19 mouse cellular contexts compared by ENCODE assay signal in genomic region chr1:38181020-38181550, GRCm38 (mm10). TPM values are rescaled to one million over a fixed set of nuclear protein-coding genes. Genes with fewer than 3 reads are reported as not detected.
DNase-seq lines count a peak whose midpoint lies in the region; ATAC-seq and TF ChIP-seq lines count a peak whose summit lies in the region.
"Had no signal": no experiment of that assay in that cellular context is flagged by ENCODE, and none has a peak within 500 bp of the region (broad histone marks: within the 10 kb centered on the region; RNA-seq: fewer than 3 reads in every experiment).

No protein-coding gene starts in this region.

- no peaks in the 10 kb centered on the region for H3K27me3 ChIP-seq in hindbrain, postnatal 0 days (ENCODE audit: insufficient read depth, low read length)
- H3K27me3 ChIP-seq in hindbrain, embryonic 16.5 days (replicated peaks; ENCODE audit: control insufficient read depth, insufficient read depth, low read length): no peaks in the 10 kb centered on the region
- H3K27me3 ChIP-seq in embryonic facial prominence, embryonic 13.5 days: no peaks in the 10 kb centered on the region
- H3K27me3 ChIP-seq in stomach, postnatal 0 days (ENCODE audit: control insufficient read depth, insufficient read depth, low read length): no peaks in the 10 kb centered on the region
- no peaks in the 10 kb centered on the region for H3K27me3 ChIP-seq in intestine, embryonic 15.5 days (replicated peaks)
- H3K27me3 ChIP-seq: forebrain, embryonic 12.5 days; heart, embryonic 15.5 days had no signal

- 0 out of 2 replicates have a peak, but pooled peaks have one; percentile 6 for ATAC-seq in hindbrain, postnatal 0 days
- no peak for ATAC-seq in hindbrain, embryonic 16.5 days
- peak; percentile 54; the same call in 1 of the 2 replicates for ATAC-seq in embryonic facial prominence, embryonic 13.5 days (ENCODE audit: insufficient number of reproducible peaks, insufficient read depth, low FRiP score, low TSS enrichment, low read depth)
- ATAC-seq in stomach, postnatal 0 days (ENCODE audit: low FRiP score, low TSS enrichment): no peak; the same call in 1 of the 2 replicates
- no peak for ATAC-seq in frontal cortex, adult (ENCODE audit: low TSS enrichment)
- ATAC-seq in intestine, embryonic 15.5 days: no peak
- ATAC-seq: activated CD4-positive, CD25-positive, alpha-beta regulatory T cell, adult 4 months; forebrain, embryonic 16.5 days; intestine, postnatal 0 days had no signal

- H3K4me3 ChIP-seq in hindbrain, postnatal 0 days (ENCODE audit: low read length): no peak overlapping the region
- no peak overlapping the region for H3K4me3 ChIP-seq in hindbrain, embryonic 16.5 days (ENCODE audit: low read length)
- H3K4me3 ChIP-seq in embryonic facial prominence, embryonic 13.5 days: no peak overlapping the region
- H3K4me3 ChIP-seq in stomach, postnatal 0 days (ENCODE audit: low read depth, low read length): no peak overlapping the region
- H3K4me3 ChIP-seq in intestine, embryonic 15.5 days (replicated peaks): no peak overlapping the region
- H3K4me3 ChIP-seq: forebrain, embryonic 12.5 days; heart, adult 2 months; heart, embryonic 15.5 days had no signal

- H3K4me1 ChIP-seq in hindbrain, postnatal 0 days (ENCODE audit: insufficient read depth, low read length): no peaks in the 10 kb centered on the region
- H3K4me1 ChIP-seq in hindbrain, embryonic 16.5 days (ENCODE audit: control insufficient read depth, insufficient read depth, low read depth, low read length): no peaks in the 10 kb centered on the region
- H3K4me1 ChIP-seq in embryonic facial prominence, embryonic 13.5 days: no peaks in the 10 kb centered on the region
- no peaks in the 10 kb centered on the region for H3K4me1 ChIP-seq in stomach, postnatal 0 days (replicated peaks; ENCODE audit: control insufficient read depth, insufficient read depth)
- H3K4me1 ChIP-seq in intestine, embryonic 15.5 days (replicated peaks): no peaks in the 10 kb centered on the region
- H3K4me1 ChIP-seq: forebrain, embryonic 12.5 days; heart, embryonic 15.5 days had no signal

- 83% methylated on average over 15 of the region's 15 CpGs for WGBS in hindbrain, postnatal 0 days
- 79% methylated on average over 15 of the region's 15 CpGs for WGBS in hindbrain, embryonic 16.5 days
- 59% methylated on average over 15 of the region's 15 CpGs for WGBS in embryonic facial prominence, embryonic 13.5 days
- 59% methylated on average over 15 of the region's 15 CpGs for WGBS in stomach, postnatal 0 days
- WGBS in intestine, embryonic 15.5 days: 85% methylated on average over 15 of the region's 15 CpGs

- no peaks in the 10 kb centered on the region for H3K9me3 ChIP-seq in hindbrain, postnatal 0 days (ENCODE audit: low read length)
- no peaks in the 10 kb centered on the region for H3K9me3 ChIP-seq in hindbrain, embryonic 16.5 days (ENCODE audit: control insufficient read depth, low read length)
- no peaks in the 10 kb centered on the region for H3K9me3 ChIP-seq in embryonic facial prominence, embryonic 13.5 days
- no peaks in the 10 kb centered on the region for H3K9me3 ChIP-seq in stomach, postnatal 0 days (ENCODE audit: control insufficient read depth, low read length)
- no peaks in the 10 kb centered on the region for H3K9me3 ChIP-seq in intestine, embryonic 15.5 days
- H3K9me3 ChIP-seq: forebrain, embryonic 12.5 days; heart, embryonic 15.5 days had no signal

- TF ChIP-seq EP300 in stomach, postnatal 0 days (optimal IDR thresholded peaks at IDR 0.05): no peak

- no peak for TF ChIP-seq CTCF in hindbrain, postnatal 0 days (IDR thresholded peaks at IDR 0.05; ENCODE audit: low read depth)
- TF ChIP-seq CTCF in stomach, postnatal 0 days (IDR thresholded peaks at IDR 0.05; ENCODE audit: low read depth): no peak

- H3K4me2 ChIP-seq in hindbrain, postnatal 0 days (ENCODE audit: low read depth, low read length): no peak overlapping the region
- no peak overlapping the region for H3K4me2 ChIP-seq in hindbrain, embryonic 16.5 days (ENCODE audit: low read length)
- H3K4me2 ChIP-seq in embryonic facial prominence, embryonic 13.5 days: no peak overlapping the region
- H3K4me2 ChIP-seq in stomach, postnatal 0 days (replicated peaks; ENCODE audit: low read depth): no peak overlapping the region
- no peak overlapping the region for H3K4me2 ChIP-seq in intestine, embryonic 15.5 days (replicated peaks)
- H3K4me2 ChIP-seq: forebrain, embryonic 12.5 days; heart, embryonic 11.5 days; heart, embryonic 15.5 days had no signal

- DNase-seq in hindbrain, postnatal 0 days (ENCODE audit: low spot score): no peak
- peak; percentile 14 for DNase-seq in ES-CJ7 (ENCODE audit: low read depth, low spot score)
- DNase-seq in stomach, postnatal 0 days (ENCODE audit: low spot score): peak; percentile 52
- DNase-seq: adrenal gland, postnatal 14 days; cerebellum, adult 11-12 months; cerebellum, adult 9-10 months; gastrocnemius, postnatal 14 days; heart, adult 2 months; heart, postnatal 14 days had no signal

- no peak overlapping the region for H3K27ac ChIP-seq in hindbrain, postnatal 0 days
- no peak overlapping the region for H3K27ac ChIP-seq in hindbrain, embryonic 16.5 days (ENCODE audit: low read depth, low read length)
- no peak overlapping the region; the same call in 1 of the 2 replicates for H3K27ac ChIP-seq in embryonic facial prominence, embryonic 13.5 days
- H3K27ac ChIP-seq in stomach, postnatal 0 days (replicated peaks): no peak overlapping the region
- no peak overlapping the region for H3K27ac ChIP-seq in intestine, embryonic 15.5 days
- H3K27ac ChIP-seq: forebrain, embryonic 12.5 days; heart, adult 2 months; heart, embryonic 15.5 days had no signal

- H3K9ac ChIP-seq in hindbrain, postnatal 0 days (replicated peaks; ENCODE audit: low read length): no peak overlapping the region
- no peak overlapping the region for H3K9ac ChIP-seq in hindbrain, embryonic 16.5 days (ENCODE audit: low read depth, low read length)
- no peak overlapping the region for H3K9ac ChIP-seq in embryonic facial prominence, embryonic 13.5 days
- H3K9ac ChIP-seq in stomach, postnatal 0 days (ENCODE audit: low read length): no peak overlapping the region
- no peak overlapping the region for H3K9ac ChIP-seq in intestine, embryonic 15.5 days
- H3K9ac ChIP-seq: forebrain, embryonic 12.5 days; heart, embryonic 15.5 days had no signal

- peaks cover 16% of the 10 kb centered on the region for H3K36me3 ChIP-seq in hindbrain, postnatal 0 days (ENCODE audit: insufficient read depth, low read length)
- peaks cover 17% of the 10 kb centered on the region for H3K36me3 ChIP-seq in hindbrain, embryonic 16.5 days (ENCODE audit: control insufficient read depth, insufficient read depth, low read length)
- peaks cover 74% of the 10 kb centered on the region for H3K36me3 ChIP-seq in embryonic facial prominence, embryonic 13.5 days
- no peaks in the 10 kb centered on the region for H3K36me3 ChIP-seq in stomach, postnatal 0 days (ENCODE audit: control insufficient read depth, insufficient read depth, low read length)
- peaks cover 4% of the 10 kb centered on the region; the same call in 1 of the 2 replicates for H3K36me3 ChIP-seq in intestine, embryonic 15.5 days
- H3K36me3 ChIP-seq: heart, embryonic 15.5 days had no signal

RNA-seq across cellular contexts. Expression of gene Rev1, which starts 51.5 kb away (rescaled TPM):
- 21.7 and 26.1 TPM in 2 replicates for total RNA-seq in hindbrain, postnatal 0 days (2014; rRNA removed)
- polyA plus RNA-seq in hindbrain, postnatal 0 days (2015; fragmentation: Nextera tagmentation; extraction: Ambion mirVana): 25.1 and 29.9 TPM in 2 replicates
- 26.1 and 34.6 TPM in 2 replicates for polyA plus RNA-seq in hindbrain, embryonic 16.5 days (2015; fragmentation: Nextera tagmentation; extraction: Ambion mirVana)
- polyA plus RNA-seq in embryonic facial prominence, embryonic 13.5 days (2015; fragmentation: Nextera tagmentation; extraction: Ambion mirVana): 30.0 and 34.5 TPM in 2 replicates
- 8.4 and 8.5 TPM in 2 replicates for polyA plus RNA-seq in stomach, postnatal 0 days (2015; fragmentation: Nextera tagmentation; extraction: Ambion mirVana)
- polyA plus RNA-seq in intestine, embryonic 15.5 days (2015; fragmentation: Nextera tagmentation; extraction: Ambion mirVana): 19.0 and 23.6 TPM in 2 replicates

Comparison
In these comparisons a context has a peak if more than half of its experiments do, and no peak if none do; other contexts are left out.
1. ATAC-seq: peak in hindbrain, postnatal 0 days (single experiment) and embryonic facial prominence, embryonic 13.5 days (single experiment); none in hindbrain, embryonic 16.5 days (single experiment), stomach, postnatal 0 days (single experiment), frontal cortex, adult (single experiment) and intestine, embryonic 15.5 days (single experiment).